Comparison of ENCODE assay signal across 8 mouse cellular contexts in genomic region chr2:93470127-93470526, GRCm38 (mm10). TPM values are rescaled to one million over a fixed set of nuclear protein-coding genes. Genes with fewer than 3 reads are reported as not detected.
DNase-seq lines count a peak whose midpoint lies in the region; ATAC-seq and TF ChIP-seq lines count a peak whose summit lies in the region.

No protein-coding gene starts in this region.

- WGBS in heart, embryonic 11.5 days (ENCODE audit: insufficient replicate concordance) = 0% methylated on average over 9 of the region's 9 CpGs
- 3% methylated on average over 9 of the region's 9 CpGs for WGBS in lung, adult 2 months
- 4% methylated on average over 9 of the region's 9 CpGs for WGBS in neural tube, embryonic 14.5 days

- H3K9ac ChIP-seq in heart, embryonic 11.5 days (ENCODE audit: low read depth, low read length) = peak overlapping the region; percentile 64
- H3K9ac ChIP-seq in neural tube, embryonic 14.5 days (replicated peaks; ENCODE audit: low read depth, low read length) = no peak overlapping the region

- H3K4me3 ChIP-seq in layer of hippocampus, adult 2 months = peak overlapping the region; percentile 34
- H3K4me3 ChIP-seq in embryonic fibroblast, embryonic 13.5 days (ENCODE audit: insufficient read depth, low read length) = peak overlapping the region; percentile 33
- peak overlapping the region; percentile 42 for H3K4me3 ChIP-seq in heart, embryonic 11.5 days (ENCODE audit: low read depth, low read length)
- peak overlapping the region; percentile 35 for H3K4me3 ChIP-seq in lung, adult 2 months (replicated peaks; ENCODE audit: extremely low read depth, low read depth, low read length)
- H3K4me3 ChIP-seq in neural tube, embryonic 14.5 days (ENCODE audit: low read depth, low read length) = no peak overlapping the region

- ATAC-seq in heart, embryonic 11.5 days (replicated peaks; ENCODE audit: insufficient number of reproducible peaks, low FRiP score, low TSS enrichment) = peak; percentile 39
- ATAC-seq in neural tube, embryonic 14.5 days (ENCODE audit: low read depth) = peak; percentile 31; the same call in 1 of the 2 replicates

- no peak for DNase-seq in layer of hippocampus, adult 2 months (ENCODE audit: low spot score in 2 of 2)
- DNase-seq in layer of hippocampus, adult 11-12 months (ENCODE audit: low spot score) = no peak
- peak; percentile 73 to 74 for DNase-seq in kidney, adult 8-10 months
- peak; percentile 63 for DNase-seq in lung, adult 2 months
- DNase-seq in B cell, adult 2 months = no peak

- no peak for TF ChIP-seq CTCF in layer of hippocampus, adult 2 months (conservative IDR thresholded peaks at IDR 0.05)
- TF ChIP-seq CTCF in embryonic fibroblast, embryonic 13.5 days (IDR thresholded peaks at IDR 0.05; ENCODE audit: borderline replicate concordance, insufficient read depth, low read length) = no peak
- no peak for TF ChIP-seq CTCF in lung, adult 2 months (IDR thresholded peaks at IDR 0.05; ENCODE audit: insufficient read depth, low read length)

- peak overlapping the region; percentile 79 for H3K4me2 ChIP-seq in heart, embryonic 11.5 days
- H3K4me2 ChIP-seq in neural tube, embryonic 14.5 days (ENCODE audit: low read depth, low read length) = peak overlapping the region; percentile 29; the same call in 1 of the 2 replicates

- H3K4me1 ChIP-seq in embryonic fibroblast, embryonic 13.5 days (ENCODE audit: control insufficient read depth, insufficient read depth, low read length) = no peaks in the 10 kb centered on the region
- H3K4me1 ChIP-seq in heart, embryonic 11.5 days (ENCODE audit: control insufficient read depth, insufficient read depth, low read length) = peaks cover 2% of the 10 kb centered on the region; the same call in 1 of the 2 replicates
- peaks cover 8% of the 10 kb centered on the region for H3K4me1 ChIP-seq in lung, adult 2 months (ENCODE audit: control insufficient read depth, insufficient read depth, low read length)
- H3K4me1 ChIP-seq in neural tube, embryonic 14.5 days (ENCODE audit: control insufficient read depth, insufficient read depth, low read length) = no peaks in the 10 kb centered on the region; the same call in 1 of the 2 replicates

- TF ChIP-seq POLR2A in embryonic fibroblast, embryonic 13.5 days (IDR thresholded peaks at IDR 0.05; ENCODE audit: low read depth, low read length) = no peak
- TF ChIP-seq POLR2A in lung, adult 2 months (IDR thresholded peaks at IDR 0.05; ENCODE audit: borderline replicate concordance, extremely low read depth, low read depth, low read length) = no peak

- no peaks in the 10 kb centered on the region for H3K36me3 ChIP-seq in heart, embryonic 11.5 days (ENCODE audit: control insufficient read depth, insufficient read depth, low read length)
- no peaks in the 10 kb centered on the region for H3K36me3 ChIP-seq in neural tube, embryonic 14.5 days (ENCODE audit: control insufficient read depth, insufficient read depth, low read length)

- peaks cover 5% of the 10 kb centered on the region; the same call in 1 of the 2 replicates for H3K27me3 ChIP-seq in heart, embryonic 11.5 days (ENCODE audit: control insufficient read depth, insufficient read depth, low read length)
- H3K27me3 ChIP-seq in neural tube, embryonic 14.5 days (ENCODE audit: control insufficient read depth, insufficient read depth, low read length) = no peaks in the 10 kb centered on the region

- no peaks in the 10 kb centered on the region for H3K9me3 ChIP-seq in heart, embryonic 11.5 days (replicated peaks; ENCODE audit: control insufficient read depth, low read length)
- no peaks in the 10 kb centered on the region for H3K9me3 ChIP-seq in neural tube, embryonic 14.5 days (ENCODE audit: control insufficient read depth, low read length)

- no peak overlapping the region for H3K27ac ChIP-seq in layer of hippocampus, adult 2 months
- H3K27ac ChIP-seq in embryonic fibroblast, embryonic 13.5 days (ENCODE audit: insufficient read depth, low read length) = no peak overlapping the region
- H3K27ac ChIP-seq in heart, embryonic 11.5 days (ENCODE audit: low read depth, low read length) = no peak overlapping the region
- no peak overlapping the region for H3K27ac ChIP-seq in neural tube, embryonic 14.5 days (ENCODE audit: low read depth, low read length)

RNA-seq across cellular contexts. Expression of gene Cd82, which starts 7.2 kb away (rescaled TPM):
- total RNA-seq in layer of hippocampus, adult 2 months (2021) = 10 to 100 TPM; 17.2 to 17.9 TPM
- 45.9 and 48.6 TPM in 2 replicates for polyA plus RNA-seq in embryonic fibroblast, embryonic 13.5 days (2011; ENCODE audit: insufficient read length, low read depth, missing spikeins)
- 10.6 and 14.3 TPM in 2 replicates for polyA plus RNA-seq in heart, embryonic 11.5 days (2014; fragmentation: Nextera tagmentation; extraction: Ambion mirVana)
- 170 and 176 TPM in 2 replicates for polyA plus RNA-seq in lung, adult 2 months (2012; rRNA removed)
- 8.1 and 11.9 TPM in 2 replicates for polyA plus RNA-seq in neural tube, embryonic 14.5 days (2014; fragmentation: Nextera tagmentation; extraction: Ambion mirVana)

Comparison
In these comparisons a context has a peak if more than half of its experiments do, and no peak if none do; other contexts are left out.
1. DNase-seq: peak in kidney, adult 8-10 months (2 of 2) and lung, adult 2 months (single experiment); none in layer of hippocampus, adult 2 months (0 of 2), layer of hippocampus, adult 11-12 months (single experiment) and B cell, adult 2 months (0 of 2).